Mouse (Mus musculus) common myeloid progenitor, adult 5-6 weeks (primary cell): Measurements from ENCODE around the gene Adarb1. TPM values are rescaled to one million over a fixed set of nuclear protein-coding genes. Genes with fewer than 3 reads are reported as not detected.
A peak's percentile ranks its signal among the peaks of the same experiment; 100 is the strongest.

Experiments used
- ATAC-seq: replicated peaks from 2 replicates; pipeline ENCODE4 v1.8.0; 2016; ENCODE audit warnings: low read depth, mild to moderate bottlenecking, moderate TSS enrichment, inconsistent platforms; ENCODE audit not compliant: poor library complexity, severe bottlenecking
- total RNA-seq: library from RNA; stranded (forward); fragments of 200-1000, 187-1606 nt; gene quantifications from 2 replicates; pipeline ENCODE4 v1.2.3, GENCODE M21; 2017

Adarb1 gene
- total RNA-seq, 1 experiment from 2014 or later: 2.7 TPM

DNA sequence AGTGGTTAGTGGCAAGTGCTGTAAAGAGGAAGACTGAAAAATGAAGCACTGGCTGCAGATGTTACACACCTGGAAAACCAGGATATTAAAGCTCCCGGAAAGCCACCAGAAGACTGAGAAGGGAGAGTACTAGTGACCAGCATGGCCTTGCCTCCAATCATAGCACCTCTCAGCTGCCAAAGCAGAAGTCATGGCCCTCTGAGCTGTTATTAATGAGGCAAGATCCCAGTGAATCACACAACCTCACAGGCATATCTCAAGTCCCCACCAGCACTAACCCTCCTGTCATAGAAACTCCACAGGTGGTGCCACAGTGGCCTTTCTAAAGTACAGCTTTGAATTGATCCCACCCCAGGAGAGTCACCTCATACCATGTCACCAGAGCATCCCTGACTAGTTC is 22.1 kb downstream of the Adarb1 start:
- no peak for ATAC-seq

DNA sequence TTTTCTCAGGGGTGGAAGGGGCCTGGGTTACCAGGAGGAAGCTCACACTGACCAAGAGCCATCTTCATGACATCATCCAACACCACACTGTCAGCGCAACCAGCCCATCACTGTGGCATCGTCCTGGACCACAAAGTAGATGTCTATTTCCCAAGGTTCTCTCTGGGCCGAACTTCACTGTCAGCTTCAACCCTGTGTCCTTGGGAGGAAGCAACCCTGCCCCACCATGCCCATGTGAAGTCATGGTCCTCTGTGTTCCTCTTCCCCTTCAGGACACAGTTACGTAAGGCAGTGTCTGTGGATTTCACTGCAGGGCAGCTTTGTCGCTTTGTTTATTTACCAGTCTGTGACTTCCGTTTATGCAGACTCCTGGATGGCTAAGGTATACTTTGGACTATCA is 27.0 kb downstream of the Adarb1 start:
- no peak for ATAC-seq

DNA sequence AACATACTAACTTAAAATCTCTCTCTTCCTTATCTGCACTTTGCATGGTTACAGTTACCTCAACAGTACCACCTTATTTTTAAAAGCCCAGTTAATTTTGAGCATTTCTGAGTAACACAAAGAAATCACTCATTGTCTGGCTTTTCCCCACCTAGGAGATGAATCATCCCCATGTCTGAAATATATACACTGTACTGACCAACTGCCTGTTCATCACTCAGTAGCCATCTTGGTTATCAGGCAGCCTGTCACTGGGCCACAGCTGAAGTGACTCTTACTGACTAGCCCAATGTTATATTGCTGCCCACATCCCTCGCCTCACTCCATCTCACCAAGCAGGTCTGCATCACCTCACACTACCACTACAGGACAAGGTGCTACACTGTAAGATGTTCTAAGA is 30.5 kb downstream of the Adarb1 start:
- no peak for ATAC-seq

DNA sequence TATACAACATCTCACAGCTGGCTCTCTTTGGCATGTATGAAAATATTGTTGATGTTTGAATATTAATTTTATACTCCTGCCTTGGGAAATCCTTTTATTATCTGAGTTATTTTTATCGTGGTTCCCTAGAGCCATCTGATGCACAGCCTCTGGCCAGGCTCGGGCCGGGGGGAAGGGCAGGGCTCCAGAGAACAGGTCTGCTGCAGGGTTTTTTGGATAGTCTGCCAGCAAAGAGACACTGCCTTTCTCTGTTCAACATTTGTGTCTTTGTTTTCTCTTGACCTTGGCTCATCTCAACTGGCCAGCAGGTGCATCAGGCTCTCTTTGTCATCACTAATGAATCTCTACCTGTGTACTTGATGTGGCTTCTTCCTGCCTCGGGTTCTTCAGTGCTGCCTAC is 32.3 kb downstream of the Adarb1 start:
- no peak for ATAC-seq

DNA sequence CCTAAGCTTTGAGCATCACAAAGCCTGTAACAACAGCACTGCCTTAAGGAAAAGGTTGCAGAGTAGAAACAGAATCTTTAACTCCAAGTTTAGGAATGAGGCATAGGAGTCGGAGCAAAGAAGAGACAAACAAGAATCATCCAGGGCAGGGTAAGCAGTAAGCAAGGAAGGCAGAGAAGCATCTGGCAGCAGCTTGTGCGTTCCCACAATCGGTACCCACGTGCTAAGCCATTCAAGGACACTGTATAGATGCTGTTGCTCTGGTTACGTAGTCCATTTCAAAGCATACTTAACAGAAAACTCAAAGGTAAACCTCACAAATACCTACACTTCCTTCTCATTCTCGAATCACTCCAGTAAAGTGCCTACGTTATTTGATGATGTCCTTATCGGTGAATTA is 35.0 kb downstream of the Adarb1 start:
- ATAC-seq: no peak

DNA sequence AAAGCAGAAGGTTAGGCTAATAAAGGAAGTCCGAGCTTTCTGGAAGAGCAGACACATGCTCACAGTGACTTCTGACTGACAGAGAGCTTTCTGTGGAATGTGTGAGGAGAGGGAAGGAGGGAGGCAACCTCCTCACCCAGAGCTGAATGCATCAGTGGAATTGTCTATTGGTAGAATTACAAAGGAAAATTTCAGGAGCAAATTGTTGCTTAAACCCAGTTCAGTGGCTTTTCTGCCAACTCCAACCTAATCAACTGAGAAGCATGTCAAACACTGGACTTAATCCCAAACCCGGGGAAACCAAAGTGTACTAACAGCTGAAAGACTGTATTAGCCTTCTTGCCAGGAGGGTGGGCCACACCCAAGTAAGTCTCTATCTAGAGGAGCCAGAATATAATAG is 36.9 kb downstream of the Adarb1 start:
- no peak for ATAC-seq

DNA sequence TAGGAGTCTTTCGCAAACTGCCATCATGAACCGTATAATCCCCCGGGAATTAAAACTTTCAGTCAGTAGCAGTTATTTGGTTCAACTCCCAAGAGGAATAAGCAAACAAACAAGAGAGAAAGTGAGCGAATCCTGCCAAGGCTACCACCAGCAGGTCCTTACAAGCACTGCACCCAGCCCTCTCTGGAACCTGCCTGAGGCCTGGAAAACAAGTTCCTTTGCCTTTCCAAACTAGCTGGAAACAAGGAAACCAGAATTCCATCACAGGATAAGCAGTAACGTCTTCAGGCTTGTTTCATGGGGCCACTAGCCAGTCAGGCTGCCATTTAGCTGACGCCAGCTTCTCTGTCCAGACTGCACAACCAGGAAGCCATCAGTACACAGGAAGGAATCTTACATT is 37.4 kb downstream of the Adarb1 start:
- ATAC-seq: no peak

DNA sequence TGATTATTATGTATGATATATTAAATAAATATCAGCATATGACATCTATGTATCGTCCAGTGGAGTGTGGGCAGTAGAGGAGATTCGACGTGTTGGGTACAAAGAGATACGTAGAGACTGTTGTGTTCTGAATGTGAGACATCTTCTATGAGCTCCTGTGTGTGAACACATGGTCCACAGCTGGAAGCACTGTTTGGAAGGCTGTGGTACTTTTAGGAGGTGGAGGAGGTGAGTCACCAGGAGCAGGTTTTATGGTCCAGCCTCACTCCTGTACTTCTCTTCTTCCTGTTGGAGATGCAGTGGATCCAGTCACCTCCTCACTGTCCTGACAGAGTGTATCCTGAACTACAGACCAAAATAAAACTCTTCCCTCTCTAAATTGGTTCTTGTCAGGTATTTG is 38.9 kb downstream of the Adarb1 start:
- ATAC-seq: no peak

DNA sequence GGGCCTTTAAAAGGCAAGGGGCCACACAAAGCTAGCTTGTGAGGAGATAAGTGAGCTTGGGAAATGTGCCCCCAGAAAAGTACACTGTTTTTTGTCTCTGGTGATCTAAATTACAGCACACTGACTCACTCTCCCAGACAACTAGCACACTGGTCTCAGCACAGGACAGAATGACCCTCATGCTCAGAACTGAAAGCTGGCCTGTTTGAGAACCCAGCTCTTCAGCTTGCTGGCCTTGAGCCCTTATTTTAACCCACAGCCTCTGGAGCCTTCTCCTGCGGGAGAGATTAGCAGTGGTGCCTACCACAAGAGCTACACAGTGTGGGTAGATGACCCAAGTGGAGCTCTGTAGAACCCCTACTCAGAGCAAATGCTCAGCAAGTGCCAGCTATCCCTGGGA is 42.0 kb downstream of the Adarb1 start:
- no peak for ATAC-seq

DNA sequence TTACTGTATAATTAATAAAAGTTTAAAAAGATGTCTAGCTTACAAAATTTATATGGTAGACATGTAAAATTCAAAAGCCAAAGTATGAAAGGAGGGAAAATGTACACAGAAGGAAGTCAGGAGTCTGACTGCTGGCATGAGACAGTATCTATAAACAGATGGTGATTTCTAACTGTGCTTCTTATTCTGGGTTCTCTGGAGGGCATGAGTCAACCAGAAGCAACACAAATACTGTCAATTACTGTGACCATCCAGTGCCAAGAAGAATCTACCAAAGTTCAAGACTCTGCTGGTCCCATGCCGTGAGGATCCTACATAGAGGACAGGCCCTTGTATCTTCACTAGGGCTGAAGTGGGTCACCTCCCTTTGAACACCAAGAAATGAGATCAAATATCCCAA is 43.1 kb downstream of the Adarb1 start:
- ATAC-seq: no peak

DNA sequence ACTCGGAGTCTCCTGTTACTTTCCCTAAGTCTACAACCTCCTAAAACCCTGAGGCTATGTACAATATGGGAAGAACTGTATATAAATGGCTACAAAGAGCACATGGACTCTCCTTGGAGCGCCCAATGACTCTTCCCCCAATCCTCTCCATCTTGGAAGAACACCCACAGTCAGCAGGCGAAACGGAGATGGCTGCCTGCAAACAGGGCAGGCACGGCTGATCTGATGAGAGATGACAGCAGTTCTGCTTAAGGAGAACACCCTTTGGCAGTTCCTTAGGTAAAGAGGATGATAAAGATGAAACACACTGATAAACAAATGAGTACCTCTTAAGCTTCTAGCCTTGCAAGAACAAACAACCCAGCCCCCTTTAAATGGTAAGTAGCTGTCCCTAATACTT is 43.7 kb downstream of the Adarb1 start:
- no peak for ATAC-seq

DNA sequence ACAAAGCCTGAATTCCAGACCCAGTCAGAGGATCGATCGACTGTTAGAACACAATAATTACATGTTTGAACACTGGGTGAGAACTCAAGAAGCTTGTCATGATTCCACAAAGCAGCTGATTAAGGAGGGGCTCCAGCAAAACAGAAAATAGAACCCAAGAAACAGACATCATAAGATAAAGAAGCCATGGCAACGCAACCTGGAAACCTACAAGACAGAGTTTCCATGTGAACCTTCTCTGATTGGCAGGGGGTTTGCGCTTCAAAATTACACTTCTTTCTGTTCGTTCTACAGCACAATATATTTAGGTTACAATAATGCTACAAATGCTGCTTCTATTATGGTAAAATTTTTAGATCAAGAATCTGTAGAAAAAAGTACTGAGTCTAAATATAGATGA is 47.9 kb downstream of the Adarb1 start:
- ATAC-seq: no peak

DNA sequence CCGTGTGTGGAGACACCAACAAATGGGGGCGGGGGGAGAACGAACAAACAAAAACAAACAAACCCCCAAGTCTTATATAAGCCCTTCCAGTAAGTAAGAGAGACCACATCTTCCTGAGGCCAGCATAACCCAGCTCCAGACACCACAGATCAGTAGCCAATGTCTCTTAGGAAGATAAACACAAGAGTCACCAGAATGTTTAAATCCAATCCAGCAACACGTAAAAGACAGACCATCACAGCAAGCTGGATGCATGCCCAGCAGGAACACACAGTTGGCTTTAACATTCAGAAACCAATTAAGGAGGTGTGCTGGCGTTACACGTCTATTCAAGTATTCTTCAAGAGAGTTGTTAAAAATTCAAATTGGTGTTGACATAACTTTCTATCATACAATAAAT is 50.1 kb downstream of the Adarb1 start:
- no peak for ATAC-seq

DNA sequence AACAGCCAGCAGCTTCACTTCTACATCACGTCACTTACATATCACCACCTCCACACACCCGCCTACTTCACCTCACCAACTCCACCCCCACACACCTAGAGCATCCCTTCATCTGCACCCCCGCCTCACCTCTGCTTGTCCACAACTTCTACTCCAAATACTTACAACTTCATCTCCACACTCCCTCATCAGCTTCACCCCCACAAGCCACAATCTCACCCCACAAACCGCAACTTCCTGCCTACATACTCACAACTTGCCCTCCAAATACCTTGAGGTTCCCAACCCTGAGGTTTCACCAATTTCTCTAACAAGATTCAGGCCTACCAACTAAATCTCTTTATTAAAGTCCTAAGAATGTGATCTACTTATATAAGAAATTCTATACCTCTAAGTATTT is 51.1 kb downstream of the Adarb1 start:
- ATAC-seq: peak; percentile 27; the same call in 1 of the 2 replicates

DNA sequence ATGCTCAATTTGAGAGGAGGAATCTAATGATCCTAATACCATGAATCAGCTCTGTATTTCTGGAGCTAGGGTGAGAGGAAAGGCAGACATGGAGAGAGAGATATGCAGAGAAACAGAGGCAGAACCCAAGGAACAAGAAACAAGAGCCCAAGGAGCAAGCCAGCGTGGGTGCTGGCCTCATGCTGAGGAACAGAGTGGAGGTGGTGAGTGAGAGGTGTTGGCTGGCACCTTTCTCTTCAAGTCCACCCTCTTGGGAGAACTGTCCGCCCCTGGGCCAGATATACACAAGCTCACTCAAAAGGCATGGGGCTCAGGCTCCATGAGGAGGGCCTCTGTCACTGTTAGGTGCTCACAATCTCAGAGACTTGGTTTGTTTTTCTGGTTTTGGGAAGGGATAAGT is 52.9 kb downstream of the Adarb1 start:
- ATAC-seq: no peak

DNA sequence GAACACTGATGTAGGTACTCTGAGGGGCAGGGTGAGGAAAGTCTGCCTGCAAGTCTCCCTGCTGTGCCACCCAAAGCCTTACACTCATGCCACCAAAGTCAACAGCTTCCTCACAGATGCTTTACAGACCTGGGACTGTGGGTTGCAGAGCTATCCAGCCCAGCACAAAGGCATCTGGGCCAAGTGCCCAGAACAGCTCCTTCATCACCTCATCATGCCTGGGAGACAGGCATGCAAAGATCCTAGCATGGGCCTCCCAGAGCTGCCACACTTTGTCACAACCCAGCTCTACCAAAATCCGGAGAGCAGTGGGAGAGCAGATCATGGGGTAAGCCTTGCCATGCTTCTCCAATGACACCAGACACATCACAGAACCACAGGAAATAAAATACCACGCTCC is 57.6 kb downstream of the Adarb1 start:
- ATAC-seq: no peak

DNA sequence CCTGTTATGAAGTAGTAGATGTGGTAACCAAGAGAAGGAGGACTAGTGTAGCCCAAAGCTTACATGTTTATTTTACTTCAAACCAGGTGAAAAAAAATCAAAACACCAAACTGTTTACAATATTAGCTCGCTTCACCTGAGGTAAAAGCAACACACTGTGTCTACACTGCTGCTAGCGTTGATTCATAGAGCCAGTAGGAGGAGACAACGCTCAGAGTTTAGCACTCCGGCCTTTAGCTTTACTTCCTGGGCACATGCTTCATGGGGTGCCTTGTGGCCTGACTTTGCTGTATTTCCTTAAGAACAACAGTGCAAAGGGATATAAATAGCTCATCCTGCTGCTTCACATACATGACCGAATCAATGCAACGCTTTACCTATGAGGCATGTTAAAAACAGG is 60.1 kb downstream of the Adarb1 start:
- no peak for ATAC-seq

DNA sequence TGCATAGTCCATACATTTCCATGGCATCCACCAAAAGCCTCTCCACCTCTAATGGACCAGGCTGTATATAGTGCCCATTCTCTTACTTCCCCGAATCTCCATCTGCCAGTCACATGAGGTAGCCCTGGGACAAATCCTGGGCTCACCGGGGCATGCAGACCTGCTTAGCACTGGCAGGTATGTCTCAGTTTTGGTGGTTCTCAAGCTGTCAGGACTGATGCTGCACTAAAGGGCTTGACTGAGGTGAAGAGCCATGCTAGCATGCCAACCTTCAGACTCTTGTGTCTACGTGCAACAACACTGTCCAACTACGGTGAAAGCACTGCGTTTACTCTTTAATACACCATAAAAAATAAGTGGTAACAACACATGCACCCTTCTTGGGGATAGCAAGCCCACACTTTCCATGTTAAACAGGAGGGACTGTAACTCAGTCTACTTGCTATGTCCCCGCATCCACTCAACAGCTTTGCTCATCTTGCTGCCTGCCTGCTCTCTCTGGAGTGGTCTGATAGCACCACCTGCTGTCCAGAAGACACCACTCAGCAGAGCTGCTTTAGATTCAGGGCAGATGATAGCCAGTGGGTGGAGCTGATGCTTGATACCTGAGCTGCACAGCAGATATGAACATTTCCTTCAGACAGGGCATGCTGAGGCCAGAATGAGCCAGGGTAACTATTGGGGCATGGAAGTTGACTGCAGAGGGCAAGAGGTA is 64.9 kb downstream of the Adarb1 start:
- peak; percentile 99 for ATAC-seq

DNA sequence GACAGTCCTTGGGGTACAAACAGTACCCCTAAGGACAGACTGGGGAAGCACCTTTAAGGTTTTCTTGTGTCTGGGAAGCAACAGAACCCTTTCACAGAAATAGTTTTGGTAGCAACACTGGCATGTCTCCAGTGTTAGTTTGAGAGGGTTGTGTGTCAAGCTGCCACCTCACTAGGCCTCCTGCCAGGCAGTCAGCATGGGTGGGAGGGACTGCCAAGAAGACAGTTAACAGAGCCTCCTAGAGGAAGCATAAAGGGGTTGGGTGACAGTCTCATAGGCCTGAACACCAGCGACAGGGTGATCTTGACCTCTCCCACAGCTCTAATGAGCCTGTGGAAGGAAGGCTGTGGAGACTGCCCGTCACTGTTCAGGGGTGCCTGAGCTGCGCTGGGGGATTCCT is 75.2 kb downstream of the Adarb1 start:
- ATAC-seq: 0 out of 2 replicates have a peak, but pooled peaks have one; percentile 25

DNA sequence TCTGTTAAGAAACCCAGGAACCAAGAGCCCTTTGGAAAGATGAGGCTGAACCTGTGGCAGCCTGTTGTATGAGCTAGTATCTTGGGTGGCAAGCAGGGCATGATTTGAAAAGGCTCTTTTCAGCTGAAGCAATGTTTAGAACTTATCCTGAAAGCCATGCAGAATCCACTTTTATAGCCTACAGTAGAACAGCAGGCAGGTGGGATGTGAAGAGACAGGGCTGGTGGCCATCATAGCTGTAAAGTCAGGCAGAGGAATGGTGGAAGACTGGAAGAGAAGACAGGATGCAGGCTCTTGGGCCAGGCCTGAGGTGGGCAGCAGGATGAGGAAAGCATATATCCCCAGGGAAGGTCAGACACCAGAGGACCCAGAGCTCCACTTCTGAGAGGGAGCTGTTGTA is 76.4 kb downstream of the Adarb1 start:
- no peak for ATAC-seq

DNA sequence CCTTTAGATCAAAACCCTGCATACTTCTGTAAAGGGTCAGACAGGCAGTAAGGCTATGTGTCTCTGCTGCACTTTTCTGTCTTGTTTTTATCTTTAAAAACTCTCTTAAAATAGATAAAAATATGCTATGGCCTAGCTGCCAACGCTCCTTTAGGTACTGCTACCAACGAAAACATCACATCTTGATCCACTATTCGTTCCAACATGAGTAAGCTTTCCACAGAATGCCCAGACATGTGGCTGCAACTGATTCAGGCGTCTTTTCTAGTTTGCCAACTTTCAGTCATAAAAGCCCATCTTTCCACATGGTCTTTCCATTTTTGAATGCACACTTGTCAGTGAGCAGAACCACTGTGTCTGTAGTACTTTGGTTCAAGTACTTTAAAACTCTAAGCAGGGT is 77.0 kb downstream of the Adarb1 start:
- no peak for ATAC-seq

DNA sequence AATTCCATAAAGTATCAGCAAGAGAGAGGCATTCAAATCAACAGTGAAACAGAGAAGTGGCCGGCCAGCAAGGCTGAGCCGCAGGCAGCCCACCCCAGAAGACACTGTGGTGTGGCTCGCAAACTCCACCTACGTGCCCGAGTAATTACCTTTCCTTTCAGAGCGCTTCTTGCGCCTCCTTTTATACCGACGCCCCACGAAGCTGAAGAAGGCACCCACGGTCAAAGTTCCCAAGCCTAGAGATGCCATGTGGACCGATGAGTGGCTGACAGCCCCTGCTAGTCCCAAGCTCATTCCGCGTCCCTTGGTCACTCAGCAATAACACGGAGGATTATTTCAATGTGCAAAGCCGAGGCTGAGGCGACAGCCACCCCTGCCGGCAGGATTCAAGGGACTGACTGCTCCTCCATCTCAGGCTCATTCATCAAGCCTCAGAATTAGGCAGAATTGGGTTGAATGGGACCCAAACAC is 78.2 kb downstream of the Adarb1 start:
- no peak for ATAC-seq
